Mouse (Mus musculus): ENCODE results near the gene Col27a1. TPM values are rescaled to one million over a fixed set of nuclear protein-coding genes. Genes with fewer than 3 reads are reported as not detected.

The Col27a1 gene
- total RNA-seq, 1 experiment from 2014 or later = 11.7 TPM

DNA sequence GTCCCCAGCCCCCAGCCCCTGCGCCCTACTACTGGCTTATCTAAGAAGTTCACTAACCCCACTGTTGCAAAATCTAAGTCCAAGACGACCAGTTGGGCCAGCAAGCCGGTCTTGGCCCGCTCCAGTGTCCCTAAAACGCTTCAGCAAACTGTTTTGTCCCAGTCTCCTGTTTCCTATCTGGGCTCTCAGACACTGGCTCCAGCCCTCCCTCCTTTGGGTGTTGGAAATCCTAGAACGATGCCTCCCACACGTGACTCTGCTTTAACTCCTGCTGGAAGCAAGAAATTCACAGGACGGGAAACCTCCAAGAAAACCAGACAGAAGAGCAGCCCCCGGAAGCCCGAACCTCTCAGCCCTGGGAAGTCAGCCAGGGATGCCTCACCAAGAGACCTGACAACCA, 11.6 kb downstream of the Col27a1 start:
- no peak for DNase-seq

DNA sequence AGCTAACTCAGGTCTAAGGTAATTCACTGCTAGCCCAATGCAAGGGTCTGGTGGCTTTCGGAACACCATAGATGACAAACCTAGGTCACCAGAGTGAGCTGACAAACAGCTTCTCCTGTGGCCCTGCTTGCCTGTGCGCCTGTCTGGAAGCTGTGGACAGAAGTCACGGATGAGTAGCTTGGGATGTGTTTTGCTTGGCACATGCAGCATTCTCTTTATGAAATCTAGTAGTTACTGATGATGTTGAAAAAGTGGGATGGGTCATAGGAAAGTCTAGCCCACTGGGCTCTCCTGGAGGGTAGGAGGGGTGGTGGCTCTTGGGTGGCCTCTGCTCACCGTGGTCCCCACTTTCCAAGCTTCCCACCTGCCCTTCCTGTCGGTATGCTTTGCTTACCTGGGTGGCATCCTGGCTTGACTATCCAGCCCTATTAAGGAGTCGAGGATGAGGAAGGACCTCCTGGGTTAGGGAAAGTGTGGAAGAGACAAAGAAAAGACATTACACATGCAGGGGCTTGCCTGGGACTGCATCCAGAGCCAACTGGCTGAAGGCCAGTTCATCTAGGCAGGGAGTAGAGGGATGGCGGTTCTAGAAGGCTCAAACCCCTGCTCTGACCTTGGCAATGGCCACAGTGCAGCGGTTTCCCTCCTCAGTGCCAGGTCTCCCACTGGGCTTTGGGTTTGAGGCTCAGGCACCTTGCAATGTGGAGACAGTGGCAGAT, 12.5 kb downstream of the Col27a1 start:
- DNase-seq = no peak

DNA sequence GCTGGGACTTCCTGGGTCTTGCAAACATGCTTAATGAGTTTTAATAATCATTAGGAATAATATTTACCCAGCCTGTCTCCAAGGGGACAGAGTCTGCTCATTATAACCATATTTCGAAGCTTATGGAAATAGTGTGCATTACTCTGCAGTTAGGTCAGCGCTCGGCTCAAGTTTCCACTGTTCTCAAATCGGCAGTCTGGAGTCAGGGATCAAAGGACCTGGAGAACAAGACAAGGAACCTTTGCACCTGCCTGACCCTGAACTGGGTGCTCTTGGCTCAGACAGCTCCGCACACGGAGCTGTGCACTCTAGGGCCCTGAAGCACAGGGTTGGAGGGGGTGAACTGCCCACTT, 13.1 kb downstream of the Col27a1 start:
- no peak for DNase-seq

DNA sequence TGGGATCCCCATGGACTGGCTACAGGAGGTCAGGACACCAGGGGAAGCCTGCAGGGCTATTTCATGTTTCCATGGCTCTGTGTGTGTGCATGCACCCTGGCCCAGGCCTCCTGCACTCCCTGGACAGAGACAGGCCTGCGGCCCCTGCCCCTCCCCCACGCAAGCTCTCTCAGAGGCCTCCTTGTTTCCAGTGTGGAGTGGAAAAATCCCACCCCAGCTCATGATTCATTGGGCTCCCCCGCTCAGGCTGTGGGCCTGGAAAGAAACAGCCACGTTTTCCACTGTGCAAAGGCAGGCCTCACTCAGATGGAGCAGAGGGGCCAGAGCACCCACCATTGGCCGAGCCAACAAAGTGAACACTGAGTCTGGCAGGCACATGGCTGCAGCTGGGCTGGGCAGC, 15.1 kb downstream of the Col27a1 start:
- DNase-seq = peak; percentile 54

DNA sequence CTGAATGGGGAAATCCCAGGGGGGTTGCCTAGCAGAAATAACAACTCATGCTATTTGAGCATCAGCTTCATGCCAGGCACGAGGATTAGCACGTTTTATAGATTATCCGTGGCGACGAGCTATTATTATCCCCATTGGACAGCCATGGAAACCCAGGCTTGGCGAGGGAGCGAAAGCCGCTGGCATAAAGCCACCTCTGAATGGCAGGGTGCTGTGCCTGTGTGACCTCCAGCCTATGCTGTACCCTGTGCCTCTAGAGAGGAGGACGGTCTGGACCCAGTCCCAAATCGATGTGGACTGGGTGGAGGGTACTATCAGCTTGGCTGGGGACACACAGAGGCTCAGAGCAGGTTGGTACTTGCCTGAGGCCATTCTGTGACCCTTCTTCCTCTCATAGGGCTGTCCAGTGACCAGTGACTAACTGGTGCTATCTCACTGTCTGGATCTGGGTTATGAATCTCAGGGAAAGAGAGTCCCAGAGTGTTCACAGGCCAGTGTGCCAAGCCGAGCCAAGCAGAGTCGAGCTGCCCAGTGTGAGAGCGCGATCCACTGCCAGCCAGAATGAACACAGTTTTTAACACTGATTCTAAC, 16.3 kb downstream of the Col27a1 start:
- DNase-seq = peak; percentile 43

DNA sequence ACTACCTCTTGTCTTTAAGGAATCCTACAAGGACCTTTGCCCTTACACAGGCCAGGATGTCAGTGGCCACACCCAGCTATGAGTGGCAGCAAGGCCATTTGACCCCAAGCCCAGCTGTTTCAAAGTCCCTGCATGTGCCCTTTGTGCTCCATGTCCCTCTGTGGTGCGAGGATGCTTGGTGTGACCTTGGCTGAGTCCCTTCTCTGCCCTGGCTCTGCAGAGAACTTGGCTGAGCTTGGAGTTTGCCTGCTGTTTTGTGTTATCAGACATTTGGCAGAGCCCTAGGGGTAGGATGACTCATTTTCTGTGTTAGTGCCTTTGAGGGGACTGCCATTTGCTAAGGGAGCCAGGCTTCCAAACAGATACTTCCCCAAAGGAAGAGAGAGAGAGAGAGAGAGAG, 17.3 kb downstream of the Col27a1 start:
- DNase-seq = peak; percentile 61

DNA sequence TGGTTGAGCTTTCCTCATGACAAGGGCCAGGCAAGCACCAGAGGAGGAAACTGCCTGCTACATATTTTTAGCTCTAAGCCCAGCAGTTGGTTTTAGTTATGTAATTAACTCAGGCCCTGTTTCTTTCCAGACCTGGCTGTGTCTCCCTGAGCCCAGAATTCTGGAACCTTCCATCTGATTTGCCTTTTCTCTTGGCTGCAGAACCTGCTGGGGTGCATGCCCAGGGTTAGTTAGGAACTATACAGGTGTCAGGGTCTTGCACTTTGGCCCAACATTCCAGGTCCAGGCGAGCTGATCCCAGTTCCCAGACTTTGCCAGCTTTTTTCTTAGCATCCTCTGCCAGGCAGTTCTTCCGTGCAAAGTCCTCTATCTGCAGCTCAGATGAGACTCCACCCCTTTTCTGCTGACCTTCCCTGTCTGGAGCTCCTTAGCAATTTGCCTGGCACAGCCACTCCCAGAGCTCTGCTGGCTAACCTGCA, 18.8 kb downstream of the Col27a1 start:
- no peak for DNase-seq

DNA sequence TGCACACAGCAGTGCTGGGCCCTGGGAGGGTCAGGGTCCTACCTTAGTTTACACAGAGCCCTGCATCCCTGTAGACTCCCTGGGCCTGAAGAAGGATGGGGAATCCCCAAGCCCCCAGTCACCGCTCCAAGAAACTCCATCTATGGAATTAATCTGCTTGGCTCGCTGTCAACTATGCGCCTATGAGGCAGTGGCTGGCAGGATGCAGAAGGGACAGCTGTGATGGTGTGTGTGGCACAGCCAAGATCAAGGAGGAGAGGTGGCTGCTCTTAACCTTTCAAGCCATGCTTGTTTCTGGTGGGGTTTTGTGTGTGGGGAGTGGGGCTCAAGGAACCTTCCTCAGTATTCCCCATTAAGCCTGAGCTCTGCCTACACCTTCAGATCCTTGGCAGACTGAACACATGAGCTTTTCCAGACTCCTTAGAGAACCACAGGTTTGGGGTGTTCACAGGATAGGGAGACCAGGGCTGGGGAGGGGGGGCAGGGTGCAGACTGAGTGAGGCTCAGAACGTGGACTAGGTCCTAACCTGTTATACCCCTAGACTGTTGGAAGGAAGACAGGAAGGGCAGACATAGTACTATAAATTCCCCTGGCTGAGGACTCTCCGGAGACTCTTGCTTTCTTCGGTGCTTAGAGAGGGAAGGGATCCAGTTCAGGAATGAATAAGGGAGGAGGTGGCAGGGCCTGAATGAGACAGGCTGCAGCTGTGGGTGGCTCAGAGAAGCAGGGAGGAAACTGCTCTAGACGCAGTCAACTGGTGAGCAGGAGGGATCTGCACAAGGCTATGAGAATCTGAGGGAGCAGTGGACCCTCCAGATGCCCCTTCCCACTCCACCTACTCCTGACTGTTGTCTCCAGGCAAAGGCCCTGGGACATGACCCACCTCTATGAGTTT, 20.0 kb downstream of the Col27a1 start:
- no peak for DNase-seq

DNA sequence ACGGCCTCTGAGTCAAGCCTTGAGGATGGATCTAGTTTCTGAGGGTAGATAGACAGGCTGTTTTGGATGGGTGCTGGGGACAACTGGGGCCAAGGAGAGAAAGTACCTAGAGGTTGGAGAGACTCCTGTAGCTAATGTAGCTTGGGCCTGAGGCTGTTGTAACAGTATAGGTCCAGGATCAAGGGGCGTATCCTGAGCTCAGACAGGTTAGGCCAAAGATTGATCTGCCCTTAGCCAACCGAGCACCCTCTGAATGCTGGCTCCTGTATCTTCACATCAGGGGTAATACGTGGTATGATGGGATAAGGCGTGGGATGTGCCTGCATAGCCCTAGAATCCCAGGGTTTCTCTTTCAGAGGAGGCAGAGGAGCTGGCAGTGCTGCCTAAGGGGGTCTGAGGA, 21.0 kb downstream of the Col27a1 start:
- DNase-seq = no peak

DNA sequence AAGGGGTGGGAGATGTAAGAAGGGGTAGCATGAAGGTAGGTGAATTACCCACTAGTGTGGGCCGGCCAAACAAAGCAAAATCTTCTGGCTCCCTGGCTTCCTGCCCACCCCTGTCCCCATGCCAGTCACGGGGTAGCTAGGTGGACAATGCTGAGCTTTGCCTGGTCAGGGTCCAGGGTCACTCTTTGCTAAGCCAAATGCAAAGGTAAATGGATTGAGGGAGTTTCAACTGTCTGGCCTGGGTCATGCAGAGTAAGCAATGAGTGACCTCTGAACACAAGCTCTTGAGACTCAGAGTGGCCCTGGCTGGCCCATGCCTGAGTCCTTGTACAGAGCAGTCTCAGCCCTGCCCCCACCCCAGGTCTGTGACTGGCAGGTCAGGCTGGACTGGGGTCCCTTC, 22.4 kb downstream of the Col27a1 start:
- DNase-seq = no peak

DNA sequence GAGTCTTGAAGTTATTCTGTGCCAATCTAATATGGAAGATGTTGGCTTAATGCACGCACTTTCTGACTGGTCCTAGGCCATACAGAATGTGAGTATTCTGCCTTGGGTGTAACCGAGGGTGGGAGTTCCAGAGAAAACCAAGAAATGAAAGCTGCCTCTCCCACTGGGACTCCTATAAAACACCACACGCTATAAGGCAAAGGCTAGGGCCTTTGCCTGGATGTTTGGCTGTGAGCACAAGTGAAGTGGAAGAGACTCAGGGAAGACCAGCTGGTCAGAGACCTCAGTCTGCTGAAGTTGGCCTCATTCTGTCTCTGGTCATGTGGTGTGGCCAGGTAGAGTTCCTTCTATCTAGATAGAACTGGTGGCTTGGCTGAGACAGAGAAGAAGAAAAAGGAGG, 23.4 kb downstream of the Col27a1 start:
- no peak for DNase-seq

DNA sequence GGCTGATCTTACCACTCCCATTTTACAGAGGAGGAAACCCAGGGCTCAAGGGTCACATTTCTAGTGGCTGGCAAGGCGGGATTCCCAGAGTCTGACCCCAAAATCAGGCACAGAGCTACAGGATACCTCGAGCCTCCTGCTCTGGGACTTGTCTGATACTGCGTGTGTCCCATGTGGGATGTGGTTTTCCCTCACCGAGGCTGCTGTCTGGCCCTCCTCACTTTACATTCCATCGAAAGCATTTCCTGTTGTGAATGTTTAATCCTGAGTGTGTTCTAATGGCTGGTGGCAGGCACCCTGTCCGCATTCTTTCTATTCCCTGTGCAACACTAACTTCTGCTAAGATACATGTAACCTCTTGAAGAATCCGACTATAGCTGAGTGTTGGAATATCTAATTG, 24.3 kb downstream of the Col27a1 start:
- no peak for DNase-seq

DNA sequence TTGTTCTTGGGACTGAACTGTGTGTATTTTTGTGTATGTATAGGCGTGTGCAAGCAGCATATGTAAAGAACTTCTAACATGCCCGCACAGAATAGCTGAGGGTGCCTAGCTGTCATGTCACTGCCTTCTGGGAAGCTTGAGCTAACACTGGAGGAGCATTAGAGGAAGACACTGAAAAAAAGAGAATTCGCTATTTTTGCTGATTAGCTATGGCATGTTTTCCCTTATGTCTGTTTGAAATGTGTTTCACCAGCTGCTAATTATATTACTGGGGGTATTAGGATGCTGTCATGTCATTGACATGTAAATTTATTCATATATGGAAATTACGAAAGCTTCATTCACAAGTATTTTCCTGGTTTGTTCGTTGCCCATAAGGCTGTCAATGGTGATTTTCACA, 24.9 kb downstream of the Col27a1 start:
- DNase-seq = no peak

DNA sequence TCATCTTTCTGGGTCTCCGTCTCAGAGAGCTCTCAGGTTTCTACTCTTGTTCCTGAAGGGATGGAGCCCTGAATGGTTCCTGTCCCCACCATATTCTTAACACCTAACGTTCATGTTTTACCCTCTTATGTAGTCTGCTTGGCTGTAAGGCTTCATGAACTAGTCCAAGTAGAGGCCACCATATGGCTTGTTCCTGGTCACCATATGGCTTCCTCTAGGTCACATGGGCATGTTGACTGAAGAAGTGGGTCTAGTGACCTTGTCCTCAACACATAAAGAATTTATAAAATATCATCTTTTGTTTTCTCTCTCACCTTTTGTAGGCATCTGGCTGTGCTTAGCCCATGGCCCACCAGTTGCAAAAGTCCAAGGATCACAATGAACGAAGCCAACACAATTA, 27.2 kb downstream of the Col27a1 start:
- no peak for DNase-seq

DNA sequence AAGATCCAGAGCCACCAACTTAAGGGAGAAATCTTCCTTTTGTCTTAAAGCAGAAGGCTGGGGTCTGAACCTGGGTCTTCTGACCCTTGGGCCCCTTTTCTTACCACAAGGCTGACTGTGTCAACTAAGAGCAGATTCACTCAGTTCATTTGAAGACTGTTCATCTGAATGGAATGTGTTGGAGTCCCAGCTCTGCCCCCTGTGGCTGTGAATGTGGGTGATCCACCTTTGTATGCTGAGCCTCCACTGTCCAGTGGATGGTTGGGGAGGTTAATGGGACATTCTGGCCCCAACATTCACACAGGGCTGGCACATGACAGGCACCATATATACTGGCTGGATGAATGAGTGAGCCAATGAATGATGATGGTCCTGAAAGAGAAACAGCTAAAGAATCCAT, 34.2 kb downstream of the Col27a1 start:
- DNase-seq = no peak

DNA sequence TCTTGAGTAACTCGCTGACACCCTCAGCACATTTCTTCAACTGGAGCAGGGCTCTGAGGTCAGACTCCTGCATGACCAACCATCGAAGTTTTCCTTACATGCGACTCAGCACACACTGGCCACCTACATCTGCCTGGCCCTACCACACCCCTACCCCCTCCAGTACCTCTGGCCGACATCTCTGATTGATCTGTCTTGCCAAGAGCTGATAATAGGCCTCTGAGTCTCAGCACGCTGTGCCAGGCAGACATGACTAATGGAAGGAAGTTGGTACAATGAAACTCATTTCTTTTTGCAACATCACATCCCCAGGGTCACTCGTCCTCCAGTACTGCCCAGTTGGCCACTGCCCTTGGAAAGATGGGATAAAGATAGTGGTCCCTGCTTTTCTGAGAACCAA, 35.1 kb downstream of the Col27a1 start:
- peak; percentile 24 for DNase-seq

DNA sequence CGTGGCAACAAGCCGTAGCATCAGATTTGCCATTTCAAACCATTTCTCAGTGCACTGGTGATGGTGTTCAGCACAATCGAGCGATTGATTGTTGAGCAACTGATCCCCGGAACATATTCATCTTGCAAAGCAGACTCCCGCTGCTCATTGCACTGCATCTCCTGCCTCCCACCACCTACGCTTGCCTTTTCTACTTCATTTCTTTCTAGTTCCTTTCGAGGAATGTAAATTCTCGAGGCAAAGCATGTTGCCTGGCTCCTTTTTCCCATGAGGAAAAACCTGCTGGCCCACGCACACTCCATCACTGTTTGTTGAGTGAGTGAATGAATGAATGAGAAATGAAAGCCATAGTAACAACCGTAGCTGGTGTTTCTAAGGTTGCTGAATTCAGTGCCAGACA, 38.0 kb downstream of the Col27a1 start:
- DNase-seq = no peak

DNA sequence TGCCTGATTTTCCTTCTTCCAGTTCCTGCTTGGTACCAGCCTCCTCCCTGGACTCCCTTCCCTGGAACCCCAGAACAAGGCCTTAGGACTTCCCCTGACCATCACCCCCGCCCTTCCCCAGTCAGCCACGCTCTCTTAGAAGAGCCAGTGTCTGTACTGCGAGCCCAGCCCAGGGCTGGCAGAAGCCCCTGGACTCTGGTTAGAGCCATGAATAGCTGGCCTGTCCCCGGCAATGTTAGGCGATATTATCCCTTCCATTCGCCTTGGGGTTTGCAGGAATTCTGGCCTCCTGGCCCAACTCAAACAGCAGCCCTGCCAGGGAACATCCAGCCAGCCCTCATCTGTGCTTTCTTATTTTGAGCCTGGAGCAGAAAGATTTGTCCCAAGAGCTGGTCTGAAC, 39.9 kb downstream of the Col27a1 start:
- no peak for DNase-seq

DNA sequence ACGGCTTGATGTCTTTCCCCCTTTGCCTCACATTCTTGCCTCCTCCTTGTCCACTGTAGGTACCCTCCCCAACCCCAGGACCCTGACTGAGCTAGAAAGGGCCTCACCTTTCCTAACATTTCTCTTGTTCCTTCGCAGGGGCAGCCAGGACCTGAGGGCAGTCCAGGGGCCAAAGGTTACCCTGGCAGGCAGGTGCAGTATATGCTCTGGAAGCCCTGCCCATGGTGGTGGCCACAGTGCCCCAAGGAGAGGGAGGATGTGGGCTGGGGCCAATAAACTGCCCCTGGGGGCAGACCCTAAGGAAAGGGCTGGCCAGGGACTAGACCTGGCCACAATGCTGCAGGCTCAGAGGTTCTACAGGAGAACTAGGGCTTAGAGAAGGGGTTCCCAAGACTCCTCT, 40.3 kb downstream of the Col27a1 start:
- no peak for DNase-seq

DNA sequence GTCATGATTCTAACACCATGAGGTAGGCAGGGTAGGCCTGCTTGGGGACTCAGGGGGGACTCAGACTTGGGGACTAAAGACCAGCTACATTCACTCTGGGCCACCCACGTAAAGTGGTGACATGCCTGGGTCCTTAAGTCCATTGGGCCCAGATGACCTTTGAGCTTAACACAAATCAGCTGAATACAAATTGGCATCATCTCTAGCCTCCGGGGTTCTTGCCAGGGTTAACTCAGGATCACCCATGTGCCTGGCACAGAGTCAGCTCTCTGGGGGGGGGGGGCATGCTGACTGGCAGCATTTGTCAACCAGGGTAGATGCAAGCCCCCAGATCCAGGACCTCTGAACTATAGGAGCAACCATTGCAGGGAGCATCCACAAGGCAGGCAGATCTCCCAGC, 42.6 kb downstream of the Col27a1 start:
- no peak for DNase-seq

DNA sequence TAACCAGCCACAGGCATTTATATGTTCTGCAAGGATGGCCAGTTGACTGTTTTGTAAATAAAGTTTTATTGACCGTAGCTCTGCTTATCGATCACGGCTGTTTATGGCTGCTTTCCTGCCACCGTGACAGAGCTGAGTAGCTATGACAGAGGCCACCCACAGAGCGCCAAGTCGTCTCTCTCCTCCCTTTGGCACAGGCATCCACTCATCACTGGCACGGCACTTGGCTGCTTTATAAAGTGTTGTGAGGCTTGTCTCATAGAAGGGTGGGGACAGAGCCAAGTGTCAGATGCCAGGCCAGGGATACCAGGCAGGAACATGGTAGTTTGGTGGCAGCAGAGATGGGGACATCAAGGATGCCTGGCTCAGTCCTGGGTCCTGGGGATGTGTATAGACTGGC, 43.5 kb downstream of the Col27a1 start:
- DNase-seq = no peak

DNA sequence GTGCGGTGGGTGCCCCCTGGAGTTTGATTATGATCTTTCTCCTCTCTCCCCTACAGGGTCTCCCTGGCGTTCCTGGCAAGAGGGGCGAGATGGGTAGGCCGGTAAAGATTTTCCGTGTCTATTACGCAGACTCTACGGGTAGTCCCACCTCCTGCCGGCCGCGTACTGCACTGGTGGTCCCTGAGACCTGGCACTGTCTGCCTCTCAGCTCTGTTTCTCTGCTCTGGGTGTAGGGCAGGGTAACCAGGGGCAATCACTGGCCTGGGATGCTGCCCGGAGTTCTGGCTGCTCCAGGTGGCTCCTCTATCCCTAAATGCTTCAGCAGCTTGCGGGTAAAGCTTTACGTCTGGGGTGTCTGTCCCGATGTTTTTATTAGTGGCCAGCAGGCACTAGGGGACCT, 44.3 kb downstream of the Col27a1 start:
- DNase-seq = no peak

DNA sequence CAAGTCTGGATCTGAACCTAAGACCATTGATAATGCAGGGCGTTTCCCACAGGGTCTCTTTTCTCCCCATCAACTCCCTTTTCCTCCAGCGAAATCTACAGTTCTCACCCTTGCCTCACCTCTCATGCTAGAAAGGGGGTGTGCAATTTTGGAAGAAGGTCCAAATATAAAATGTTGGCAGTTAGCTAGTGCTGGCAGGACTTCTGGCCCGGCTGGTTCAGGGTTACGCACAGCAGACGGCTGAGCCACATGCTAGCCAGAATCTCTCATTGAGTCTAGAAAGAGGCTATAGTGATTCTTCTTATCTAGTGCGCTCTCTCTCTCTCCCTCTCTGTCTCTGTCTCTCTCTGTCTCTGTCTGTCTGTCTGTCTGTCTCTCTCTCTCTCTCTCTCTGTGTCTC, 45.3 kb downstream of the Col27a1 start:
- DNase-seq = no peak
